Mouse (Mus musculus) frontal cortex, postnatal 10 days (tissue): Measurements from ENCODE around the gene Cldn6.

Source experiments
- DNase-seq, 2 experiments: peaks; one replicate each; pipeline ENCODE4 v3.0.0; 2022; ENCODE audit warnings: low spot score in 2 of 2, mixed read lengths in 1 of 2

Cldn6 gene

DNA sequence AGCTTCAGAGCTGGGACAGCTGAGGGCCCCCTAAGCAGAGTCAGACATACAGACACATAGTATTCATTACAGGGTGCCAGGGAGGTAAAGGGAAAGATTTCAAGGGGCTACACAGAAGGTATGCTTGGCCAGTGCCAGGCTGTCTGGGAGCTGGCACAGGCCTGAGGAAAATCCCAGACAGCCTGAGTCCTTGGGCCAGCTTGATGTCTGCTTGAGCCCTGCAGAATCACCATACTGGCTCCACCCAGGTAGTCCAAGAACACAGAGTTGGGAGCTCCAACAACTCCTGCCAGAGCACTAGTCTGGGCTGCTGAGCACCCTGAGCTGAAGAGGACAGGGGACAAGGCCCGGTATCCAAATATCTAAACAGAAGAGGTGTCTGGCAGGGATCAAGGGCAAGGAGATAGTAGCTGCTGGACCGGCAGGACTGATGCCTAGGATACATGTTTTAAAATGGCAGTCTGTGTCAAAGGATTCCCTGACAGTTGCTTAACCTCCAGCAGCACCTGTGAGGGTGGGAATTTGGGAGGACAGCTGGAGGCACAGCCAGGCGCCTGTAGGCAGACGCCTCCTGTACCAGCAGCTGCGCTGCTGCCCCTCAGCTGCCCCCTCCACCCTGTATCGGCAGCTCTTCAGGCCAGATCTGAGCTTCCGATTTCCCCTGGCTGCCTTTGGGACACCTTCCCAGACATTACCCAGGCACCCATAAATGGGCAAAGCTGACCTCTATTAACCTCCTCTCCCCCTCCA, 43.5 kb downstream of the Cldn6 start, which contains the start of gene 1520401A03Rik:
1520401A03Rik (minus strand) TSS at position 408 of the 750 bp plus-strand sequence.
- DNase-seq = no peak

GRCm38 (mm10) chr17:23725477-23725876, 46.4 kb downstream of the Cldn6 start:
- DNase-seq = no peak

DNA sequence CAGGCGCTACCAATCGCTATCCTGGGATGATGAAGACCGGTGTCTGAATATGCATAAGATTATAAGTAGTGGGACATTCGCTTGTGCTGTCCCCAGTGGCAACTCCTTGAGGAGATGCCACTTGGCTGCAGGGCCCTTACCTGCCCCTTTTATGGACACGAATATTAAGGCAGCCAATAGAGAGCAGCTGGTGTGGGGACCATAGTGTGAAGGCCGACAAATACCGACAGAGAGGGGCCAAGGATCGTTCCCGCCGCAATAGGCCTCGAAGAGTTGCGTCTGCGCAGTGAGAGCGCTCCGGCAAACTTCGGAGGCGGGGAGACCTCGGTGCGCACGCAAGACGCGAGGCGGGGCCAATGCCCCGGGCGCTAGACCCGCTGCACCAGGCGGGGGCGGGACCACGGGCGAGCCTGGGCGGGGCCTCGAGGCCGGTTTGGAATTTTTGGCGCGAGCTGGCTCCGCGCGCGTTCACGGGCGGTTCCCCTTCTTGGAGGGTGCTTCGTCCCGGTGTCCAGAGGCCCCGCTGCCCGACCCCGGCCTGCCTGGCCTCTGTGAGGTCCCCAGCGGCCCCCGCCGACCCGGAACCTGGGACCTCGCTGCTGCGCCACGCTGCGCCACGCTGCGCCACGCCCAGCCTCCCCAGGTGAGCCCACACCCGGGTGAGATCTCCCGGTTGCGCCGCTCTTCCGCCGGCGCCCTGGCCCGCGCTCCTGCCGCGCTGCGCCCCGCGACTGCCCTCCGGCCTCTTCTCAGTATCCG, 47.1 kb downstream of the Cldn6 start, which contains the start of gene Pkmyt1:
Pkmyt1 (plus strand) TSS at position 338 of the 759 bp plus-strand sequence.
- peak; percentile 89 to 94 for DNase-seq

- peak; percentile 70 to 75 for DNase-seq
Observed at GRCm38 (mm10) chr17:23726758-23727142, 47.7 kb downstream of the Cldn6 start.

DNA sequence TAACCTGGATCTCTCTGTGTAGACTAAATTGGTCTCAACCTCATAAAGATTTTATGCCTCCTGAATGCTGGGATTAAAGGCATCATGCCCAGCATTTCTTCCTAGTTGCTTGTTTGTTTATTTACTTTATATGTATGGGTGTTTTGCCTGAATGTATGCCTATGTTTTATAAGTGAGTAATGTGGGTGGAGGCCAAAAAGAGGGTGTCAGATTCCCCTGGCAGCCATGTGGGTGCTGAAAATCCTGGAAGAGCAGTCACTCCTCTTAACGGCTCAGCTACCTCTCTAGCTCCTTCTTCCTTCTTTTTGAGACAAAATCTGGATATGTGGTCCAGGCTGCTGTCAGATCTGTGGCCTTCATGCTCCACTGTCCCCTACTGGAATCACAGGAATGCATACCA, 51.4 kb downstream of the Cldn6 start:
- DNase-seq = no peak
